Mouse (Mus musculus) left cerebral cortex, postnatal 14 days (tissue): ENCODE data around the gene Hs1bp3. TPM values are rescaled to one million over a fixed set of nuclear protein-coding genes. Genes with fewer than 3 reads are reported as not detected.

ENCODE experiments used
- DNase-seq, 2 experiments: peaks; one replicate each; pipeline ENCODE4 v3.0.0; 2021 to 2022; ENCODE audit warnings: low spot score in 2 of 2, mixed read lengths in 1 of 2
- intact Hi-C: fragments of 180-260 bp; cut with DNase I; formaldehyde crosslinking; loops from one replicate; pipeline ENCODE4 v1.15.1; 2025
- total RNA-seq, 2 experiments: library from RNA; stranded (reverse); gene quantifications; 2 replicates each; pipeline ENCODE4 v1.2.3; 2021

The Hs1bp3 gene
- total RNA-seq, 2 experiments from 2014 or later, result 10.6 to 11.0 TPM

GRCm38 (mm10) chr12:8300521-8300920, 12.7 kb upstream of the Hs1bp3 start:
- intact Hi-C loops, result loop anchor here (5.0 kb wide), 1 partner anchor 93 kb away; the partner anchor contains the start of gene Ldah
- no peak for DNase-seq

- intact Hi-C loops, result loop anchor here (5.0 kb wide), 1 partner anchor 94 kb away; the partner anchor contains the start of gene Ldah
Measured at GRCm38 (mm10) chr12:8301011-8301814, 12.0 kb upstream of the Hs1bp3 start.

GRCm38 (mm10) chr12:8301841-8302431, 11.3 kb upstream of the Hs1bp3 start, which contains the start of gene Gdf7:
Gene Gdf7 (minus strand): TSS chr12:8301954.
- intact Hi-C loops, result loop anchor here (5.0 kb wide), 1 partner anchor 95 kb away; the partner anchor contains the start of gene Ldah

More at GRCm38 (mm10) chr12:8301011-8301814, 12.0 kb upstream of the Hs1bp3 start:
- DNase-seq, result no peak

GRCm38 (mm10) chr12:8305258-8305657, 8.0 kb upstream of the Hs1bp3 start:
- intact Hi-C loops, result loop anchor here (5.0 kb wide), 2 partner anchors 313 to 433 kb away; no protein-coding TSS in a partner anchor
- no peak for DNase-seq

More at GRCm38 (mm10) chr12:8301841-8302431, 11.3 kb upstream of the Hs1bp3 start, which contains the start of gene Gdf7:
- DNase-seq, result no peak

GRCm38 (mm10) chr12:8306432-8306831, 6.8 kb upstream of the Hs1bp3 start:
- intact Hi-C loops, result loop anchor here (2.0 to 5.0 kb wide), 3 partner anchors 248 to 434 kb away; no protein-coding TSS in a partner anchor
- DNase-seq, result peak; percentile 55 to 76

- DNase-seq, result no peak
- intact Hi-C loops, result loop anchor here (2.0 to 5.0 kb wide), 3 partner anchors 248 to 435 kb away; no protein-coding TSS in a partner anchor
Measured at GRCm38 (mm10) chr12:8306910-8307309, 6.3 kb upstream of the Hs1bp3 start.

- intact Hi-C loops, result no loop called here
- no peak for DNase-seq
Measured at GRCm38 (mm10) chr12:8310992-8311391, 2.2 kb upstream of the Hs1bp3 start.

GRCm38 (mm10) chr12:8312266-8312665, 966 bp upstream of the Hs1bp3 start:
- intact Hi-C loops, result no loop called here
- DNase-seq, result no peak

- intact Hi-C loops, result no loop called here
- DNase-seq, result no peak
Measured at GRCm38 (mm10) chr12:8313773-8314172, 541 bp downstream of the Hs1bp3 start.

- DNase-seq, result peak in 1 of 2 experiments; percentile 49
- intact Hi-C loops, result no loop called here
Measured at GRCm38 (mm10) chr12:8316541-8316940, 3.3 kb downstream of the Hs1bp3 start.

- intact Hi-C loops, result loop anchor here (5.0 kb wide), 1 partner anchor 227 kb away; no protein-coding TSS in a partner anchor
- peak; percentile 83 to 86 for DNase-seq
Measured at GRCm38 (mm10) chr12:8320084-8320713, 7.0 kb downstream of the Hs1bp3 start.

GRCm38 (mm10) chr12:8321506-8321905, 8.3 kb downstream of the Hs1bp3 start:
- intact Hi-C loops, result loop anchor here (5.0 kb wide), 1 partner anchor 226 kb away; no protein-coding TSS in a partner anchor
- no peak for DNase-seq

- no peak for DNase-seq
- intact Hi-C loops, result loop anchor here (5.0 kb wide), 1 partner anchor 223 kb away; no protein-coding TSS in a partner anchor
Measured at GRCm38 (mm10) chr12:8324086-8324485, 10.9 kb downstream of the Hs1bp3 start.

GRCm38 (mm10) chr12:8325245-8325942, 12.2 kb downstream of the Hs1bp3 start:
- intact Hi-C loops, result loop anchor here (5.0 kb wide), 1 partner anchor 127 kb away; no protein-coding TSS in a partner anchor
- DNase-seq, result no peak

GRCm38 (mm10) chr12:8325943-8326522, 12.8 kb downstream of the Hs1bp3 start:
- DNase-seq, result no peak
- intact Hi-C loops, result loop anchor here (5.0 kb wide), 1 partner anchor 126 kb away; no protein-coding TSS in a partner anchor

GRCm38 (mm10) chr12:8326825-8327674, 13.8 kb downstream of the Hs1bp3 start:
- peak; percentile 96 to 98 for DNase-seq
- intact Hi-C loops, result loop anchor here (1.0 to 5.0 kb wide), 2 partner anchors 125 to 173 kb away; partner anchors contain the start of gene Rhob

- no peak for DNase-seq
- intact Hi-C loops, result loop anchor here (1.0 to 5.0 kb wide), 2 partner anchors 125 to 173 kb away; partner anchors contain the start of gene Rhob
Measured at GRCm38 (mm10) chr12:8327675-8328053, 14.4 kb downstream of the Hs1bp3 start.
